Mouse (Mus musculus): ENCODE data around the gene Pcna. TPM values are rescaled to one million over a fixed set of nuclear protein-coding genes. Genes with fewer than 3 reads are reported as not detected.
A peak's percentile ranks its signal among the peaks of the same experiment; 100 is the strongest.

The Pcna gene
- total and polyA plus RNA-seq, 3 experiments: 308 to 541 (median 427) TPM

- TF ChIP-seq SIN3A (IDR thresholded peaks at IDR 0.05; ENCODE audit: low read length) (peak; percentile 86), ETS1 (IDR thresholded peaks at IDR 0.05; ENCODE audit: low read depth, low read length) (peak; percentile 26; the same call in 1 of the 2 replicates), RCOR1 (IDR thresholded peaks at IDR 0.05; ENCODE audit: low read depth, low read length) (no peak), CTCF (IDR thresholded peaks at IDR 0.05 in 2 of 3, conservative IDR thresholded peaks at IDR 0.05 in 1 of 3; ENCODE audit: control insufficient read depth in 1 of 3, insufficient read depth in 1 of 3, low read depth in 2 of 3, low read length in 3 of 3, poor library complexity in 1 of 3, severe bottlenecking in 1 of 3) (no peak), CHD2 (IDR thresholded peaks at IDR 0.05; ENCODE audit: low read length) (no peak)
These were observed at the start of gene Pcna (continued) for GRCm38 (mm10) chr2:132252542-132253528.

- no peaks in the 10 kb centered on the region for H3K9me3 ChIP-seq (replicated peaks; ENCODE audit: insufficient read depth, low read length)
- no peak overlapping the region for H3K27ac ChIP-seq (ENCODE audit: control insufficient read depth, low read depth, low read length)
- peaks cover 4 to 20% of the 10 kb centered on the region in 2 experiments; a peak in 3 of 4 replicates for H3K4me1 ChIP-seq (ENCODE audit: control insufficient read depth in 1 of 2, insufficient read depth in 2 of 2, low read length in 2 of 2)
- no peaks in the 10 kb centered on the region for H3K79me2 ChIP-seq (ENCODE audit: control insufficient read depth, insufficient read depth, low read length, poor library complexity)
- TF ChIP-seq RCOR1 (IDR thresholded peaks at IDR 0.05; ENCODE audit: low read depth, low read length) (no peak), E2F4 (IDR thresholded peaks at IDR 0.05; ENCODE audit: borderline replicate concordance, low read depth, low read length) (no peak), JUND (IDR thresholded peaks at IDR 0.05; ENCODE audit: low read depth, low read length) (no peak), USF2 (IDR thresholded peaks at IDR 0.05; ENCODE audit: borderline replicate concordance in 1 of 2, insufficient read depth in 1 of 2, low read depth in 1 of 2, low read length in 2 of 2) (no peak), MEF2A (IDR thresholded peaks at IDR 0.05; ENCODE audit: extremely low read depth, insufficient replicate concordance, low read depth, low read length, poor library complexity, severe bottlenecking) (no peak), GABPA (IDR thresholded peaks at IDR 0.05; ENCODE audit: low read depth, low read length) (no peak), POLR2A (IDR thresholded peaks at IDR 0.05; ENCODE audit: control insufficient read depth in 1 of 2, insufficient read depth in 1 of 2, low read depth in 1 of 2, low read length in 2 of 2, poor library complexity in 1 of 2) (no peak), RAD21 (IDR thresholded peaks at IDR 0.05; ENCODE audit: low read depth, low read length) (no peak), CHD2 (IDR thresholded peaks at IDR 0.05; ENCODE audit: low read length) (no peak), GATA1 (IDR thresholded peaks at IDR 0.05; ENCODE audit: low read depth, low read length) (no peak), MYC (IDR thresholded peaks at IDR 0.05; ENCODE audit: low read depth, low read length) (no peak), TCF12 (IDR thresholded peaks at IDR 0.05; ENCODE audit: low read depth, low read length) (no peak)
- no peaks in the 10 kb centered on the region for H3K27me3 ChIP-seq (ENCODE audit: control insufficient read depth in 1 of 2, insufficient read depth in 2 of 2, low read length in 2 of 2)
- DNase-seq (ENCODE audit: low read depth, low spot score): no peak
- no peak overlapping the region for H3K4me3 ChIP-seq (ENCODE audit: control insufficient read depth in 1 of 2, insufficient read depth in 1 of 2, low read depth in 2 of 2, low read length in 2 of 2)
- peaks cover 0 to 16% of the 10 kb centered on the region in 2 experiments; a peak in 3 of 4 replicates for H3K36me3 ChIP-seq (ENCODE audit: control insufficient read depth in 1 of 2, insufficient read depth in 2 of 2, low read length in 2 of 2)
- H3K9ac ChIP-seq (ENCODE audit: control insufficient read depth, low read depth, low read length, poor library complexity, severe bottlenecking): no peak overlapping the region
These were observed 48.3 kb upstream of the Pcna start for GRCm38 (mm10) chr2:132301436-132301835.

- H3K9ac ChIP-seq (ENCODE audit: control insufficient read depth, low read depth, low read length, poor library complexity, severe bottlenecking): no peak overlapping the region
- no peak overlapping the region for H3K4me3 ChIP-seq (ENCODE audit: control insufficient read depth in 1 of 2, insufficient read depth in 1 of 2, low read depth in 2 of 2, low read length in 2 of 2)
- peaks cover 3 to 5% of the 10 kb centered on the region in 2 experiments for H3K4me1 ChIP-seq (ENCODE audit: control insufficient read depth in 1 of 2, insufficient read depth in 2 of 2, low read length in 2 of 2)
- DNase-seq (ENCODE audit: low read depth, low spot score): no peak
- no peaks in the 10 kb centered on the region for H3K79me2 ChIP-seq (ENCODE audit: control insufficient read depth, insufficient read depth, low read length, poor library complexity)
- H3K36me3 ChIP-seq (ENCODE audit: control insufficient read depth in 1 of 2, insufficient read depth in 2 of 2, low read length in 2 of 2): peaks cover 3 to 6% of the 10 kb centered on the region in 2 experiments; a peak in 3 of 4 replicates
- H3K27ac ChIP-seq (ENCODE audit: control insufficient read depth, low read depth, low read length): no peak overlapping the region
- no peaks in the 10 kb centered on the region for H3K9me3 ChIP-seq (replicated peaks; ENCODE audit: insufficient read depth, low read length)
- H3K27me3 ChIP-seq (ENCODE audit: control insufficient read depth in 1 of 2, insufficient read depth in 2 of 2, low read length in 2 of 2): no peaks in the 10 kb centered on the region
- TF ChIP-seq MAX (IDR thresholded peaks at IDR 0.05; ENCODE audit: low read length) (no peak), ETS1 (IDR thresholded peaks at IDR 0.05; ENCODE audit: low read depth, low read length) (no peak), MXI1 (IDR thresholded peaks at IDR 0.05; ENCODE audit: low read depth, low read length) (no peak), ZMIZ1 (IDR thresholded peaks at IDR 0.05; ENCODE audit: low read depth, low read length) (no peak), USF1 (IDR thresholded peaks at IDR 0.05; ENCODE audit: low read depth, low read length) (no peak), SIN3A (IDR thresholded peaks at IDR 0.05; ENCODE audit: low read length) (no peak), MAZ (IDR thresholded peaks at IDR 0.05; ENCODE audit: low read depth, low read length) (no peak), GABPA (IDR thresholded peaks at IDR 0.05; ENCODE audit: low read depth, low read length) (no peak), GATA1 (IDR thresholded peaks at IDR 0.05; ENCODE audit: low read depth, low read length) (no peak), MYC (IDR thresholded peaks at IDR 0.05; ENCODE audit: low read depth, low read length) (no peak), SMC3 (IDR thresholded peaks at IDR 0.05; ENCODE audit: low read depth, low read length) (no peak), POLR2AphosphoS5 (IDR thresholded peaks at IDR 0.05; ENCODE audit: borderline replicate concordance, low read depth, low read length) (no peak), USF2 (IDR thresholded peaks at IDR 0.05; ENCODE audit: borderline replicate concordance in 1 of 2, insufficient read depth in 1 of 2, low read depth in 1 of 2, low read length in 2 of 2) (no peak), BHLHE40 (IDR thresholded peaks at IDR 0.05; ENCODE audit: borderline replicate concordance, low read depth, low read length) (no peak), UBTF (IDR thresholded peaks at IDR 0.05; ENCODE audit: borderline replicate concordance, insufficient read depth, low read depth, low read length) (no peak), POLR2AphosphoS2 (IDR thresholded peaks at IDR 0.05; ENCODE audit: low read length) (no peak), MAFK (IDR thresholded peaks at IDR 0.05; ENCODE audit: borderline replicate concordance, low read depth, low read length) (no peak)
These were observed 45.1 kb upstream of the Pcna start for GRCm38 (mm10) chr2:132298250-132298649.
